Mouse (Mus musculus): Measurements from ENCODE around the gene Rnaseh1.

Gene Rnaseh1

DNA sequence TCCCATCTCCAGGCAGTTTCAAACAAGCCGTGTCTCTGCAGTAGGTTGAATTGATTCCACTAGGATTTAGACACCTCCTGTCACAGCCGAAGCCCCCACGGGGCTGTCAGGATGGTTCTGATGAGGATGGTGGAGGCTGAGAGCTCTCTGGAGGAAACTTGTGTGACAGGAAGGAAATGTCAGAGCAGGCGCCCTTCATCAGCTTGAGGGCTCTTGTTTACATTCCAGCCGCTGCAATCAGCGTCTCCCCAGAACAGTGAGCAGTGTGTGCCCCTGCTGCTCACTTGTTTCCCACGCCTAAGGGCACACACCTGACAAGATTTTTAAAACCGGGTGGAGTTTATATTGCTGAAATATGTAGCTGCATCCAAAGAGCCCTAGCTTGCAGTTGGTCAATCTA is 17.9 kb downstream of the Rnaseh1 start:
- DNase-seq (ENCODE audit: low spot score in 2 of 2): no peak

GRCm38 (mm10) chr12:28674038-28674720 is 24.8 kb downstream of the Rnaseh1 start:
- DNase-seq (ENCODE audit: low spot score in 2 of 2): no peak

GRCm38 (mm10) chr12:28675121-28675924 is 25.9 kb downstream of the Rnaseh1 start, which contains the start of gene Adi1:
Gene Adi1 (plus strand): TSS chr12:28675231.
- DNase-seq (ENCODE audit: low spot score in 2 of 2): peak; percentile 73 to 88

- DNase-seq (ENCODE audit: low spot score in 2 of 2): no peak
These were observed 26.5 kb downstream of the Rnaseh1 start for GRCm38 (mm10) chr12:28675925-28676209.

- DNase-seq (ENCODE audit: low spot score in 2 of 2): no peak
These were observed 35.3 kb downstream of the Rnaseh1 start for GRCm38 (mm10) chr12:28684674-28685073.

DNA sequence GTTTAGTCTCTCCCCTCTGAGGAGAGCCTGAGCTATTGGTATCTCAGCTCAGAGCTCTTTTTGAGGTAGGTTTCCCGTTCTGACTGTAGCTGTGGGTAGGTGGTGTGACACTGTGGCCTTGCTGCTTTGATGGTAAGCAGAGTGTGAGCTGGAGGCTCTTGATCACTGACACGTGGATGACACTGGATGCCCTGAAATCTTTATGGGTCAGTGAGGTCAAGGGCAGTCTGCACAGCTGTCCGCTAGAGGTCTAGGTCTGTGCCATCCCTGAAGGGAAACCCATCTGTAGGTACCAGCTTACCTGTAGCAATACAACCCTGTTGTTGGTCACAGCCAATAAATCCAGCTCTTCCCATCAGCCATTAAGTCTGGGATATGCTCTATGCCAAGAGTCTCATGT is 36.4 kb downstream of the Rnaseh1 start:
- DNase-seq (ENCODE audit: low spot score in 2 of 2): no peak

GRCm38 (mm10) chr12:28686199-28686879 is 36.9 kb downstream of the Rnaseh1 start:
- DNase-seq (ENCODE audit: low spot score in 2 of 2): no peak

DNA sequence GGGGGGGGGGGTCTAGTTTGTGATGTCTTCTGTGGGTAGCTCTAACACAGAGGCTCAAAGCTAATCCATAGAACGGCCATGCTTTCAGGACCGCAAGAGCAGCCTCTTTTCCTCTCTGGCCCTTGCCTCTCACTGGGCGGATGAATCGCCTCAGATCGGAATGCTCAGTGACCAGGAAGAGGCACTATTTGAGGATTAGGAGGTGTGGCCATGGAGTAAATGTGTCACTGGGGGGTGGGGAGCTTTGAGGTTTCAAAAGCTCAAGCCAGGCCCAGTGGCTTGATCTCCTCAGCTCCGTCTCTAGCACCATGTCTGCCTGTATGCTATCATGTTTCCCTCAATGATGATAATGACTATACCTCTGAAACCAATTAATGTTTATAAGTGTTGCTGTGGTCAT is 39.6 kb downstream of the Rnaseh1 start:
- no peak for DNase-seq (ENCODE audit: low spot score in 2 of 2)

DNA sequence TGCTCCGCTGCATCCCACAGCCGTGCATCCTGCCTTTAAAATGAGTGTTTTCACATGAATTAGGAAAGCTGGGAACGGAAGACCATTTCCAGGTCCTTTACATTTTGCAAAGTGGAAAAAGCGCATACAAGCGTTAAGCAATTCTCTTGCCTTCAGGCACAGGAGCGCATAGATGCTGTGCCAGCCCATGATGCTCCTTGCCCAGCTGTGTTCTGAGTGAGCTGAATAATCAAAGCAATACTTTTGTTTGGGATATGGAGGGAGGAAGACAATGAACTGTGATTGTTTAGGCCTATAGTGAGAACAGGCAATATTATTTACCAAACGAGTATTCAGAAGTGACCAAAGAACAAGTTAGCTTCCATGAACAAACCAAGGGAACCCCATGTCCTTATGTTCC is 41.3 kb downstream of the Rnaseh1 start:
- no peak for DNase-seq (ENCODE audit: low spot score in 2 of 2)

DNA sequence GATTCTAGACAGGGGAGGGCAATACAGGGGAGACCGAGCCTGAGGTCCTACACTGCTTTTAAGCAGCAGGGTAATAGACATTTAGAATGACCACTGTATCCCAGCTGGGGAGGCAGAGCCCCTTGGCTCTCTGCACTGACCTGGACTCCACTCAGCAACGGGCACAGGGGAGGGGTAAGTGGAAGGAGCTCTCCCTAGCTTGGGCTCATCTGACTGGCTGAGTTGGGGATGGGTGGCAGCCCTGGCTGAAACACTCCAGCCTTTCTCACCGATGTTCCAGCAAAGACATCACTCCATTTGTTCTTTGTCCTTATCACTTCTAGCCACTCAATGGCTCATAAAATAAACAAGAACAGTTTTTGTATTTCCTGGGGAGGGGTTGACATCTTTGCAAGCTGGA is 44.3 kb downstream of the Rnaseh1 start:
- DNase-seq (ENCODE audit: low spot score in 2 of 2): no peak

DNA sequence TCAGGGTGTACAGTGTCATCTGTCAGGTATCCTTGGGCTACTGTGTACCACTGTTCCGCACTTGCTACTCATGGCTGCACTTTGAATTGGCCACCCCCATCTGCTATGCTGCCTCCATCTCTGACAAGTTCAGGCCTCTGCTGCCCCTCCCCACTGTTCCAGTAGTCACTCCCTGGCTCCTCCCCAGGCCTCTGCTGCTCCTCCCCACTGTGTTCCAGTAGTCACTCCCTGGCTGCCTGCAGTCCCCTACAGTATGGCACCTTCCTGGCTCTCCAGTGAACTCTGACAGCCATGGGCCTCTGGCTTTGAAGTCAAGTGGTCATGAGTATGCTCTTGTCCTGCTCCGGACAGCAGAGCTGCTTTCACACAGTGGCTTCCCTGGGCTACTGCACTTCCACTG is 44.8 kb downstream of the Rnaseh1 start:
- no peak for DNase-seq (ENCODE audit: low spot score in 2 of 2)

GRCm38 (mm10) chr12:28694776-28695175 is 45.4 kb downstream of the Rnaseh1 start:
- DNase-seq (ENCODE audit: low spot score in 2 of 2): no peak

DNA sequence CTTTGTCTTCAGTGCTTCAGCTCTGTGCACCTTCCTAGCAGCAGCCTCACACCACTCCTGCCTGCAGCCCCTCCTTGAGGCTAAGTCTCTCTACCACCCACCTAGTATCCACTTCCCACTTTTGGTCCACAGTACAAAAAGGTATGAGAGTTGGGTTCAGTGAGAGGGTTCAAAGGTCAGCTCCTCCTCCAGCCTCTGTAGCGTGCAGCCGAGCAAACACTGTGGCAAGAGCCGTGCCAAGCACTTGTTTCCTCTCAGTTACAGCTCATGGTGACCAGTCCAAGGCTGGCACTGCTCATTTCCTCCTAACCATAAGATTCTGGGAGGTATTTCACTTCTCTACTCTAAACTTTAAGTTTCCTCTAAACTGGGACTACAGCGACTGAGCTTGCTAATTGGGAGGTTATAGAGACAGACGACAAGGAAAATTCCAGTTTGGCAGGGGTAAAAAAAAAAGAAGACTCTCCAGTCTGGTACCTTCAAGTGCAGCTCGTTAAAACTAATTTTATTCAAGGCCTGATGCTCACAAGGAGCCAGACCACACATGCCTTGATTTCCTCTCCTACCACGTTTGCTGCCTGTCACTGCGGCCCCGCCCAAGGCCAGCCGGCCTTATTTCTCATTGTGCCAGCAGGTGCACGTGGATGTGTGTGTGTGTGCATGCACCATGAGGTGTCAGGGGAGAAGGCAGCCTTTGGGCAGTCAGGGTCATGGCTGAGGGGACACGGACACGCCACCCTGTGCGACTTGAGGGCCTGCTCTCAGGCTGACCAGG is 48.6 kb downstream of the Rnaseh1 start:
- DNase-seq (ENCODE audit: low spot score in 2 of 2): no peak

DNA sequence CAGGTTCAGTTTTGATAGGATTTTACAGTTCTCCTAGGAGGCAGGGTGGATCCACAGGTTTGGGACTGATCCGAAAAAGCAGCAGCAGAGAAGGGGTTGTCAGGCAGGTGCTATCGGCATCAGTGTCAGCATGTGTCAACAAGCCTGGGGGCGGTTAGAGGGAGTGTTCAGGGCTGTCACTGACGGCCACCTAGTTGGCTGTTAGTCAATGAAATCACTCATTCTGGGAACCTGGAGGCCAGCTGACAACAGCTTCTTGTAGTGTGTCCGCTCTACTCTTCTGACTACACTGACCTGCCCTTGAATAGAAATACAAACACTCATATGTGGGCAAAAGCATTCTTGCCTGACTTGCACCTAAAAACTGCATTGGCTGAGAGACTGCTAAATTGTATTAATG is 49.7 kb downstream of the Rnaseh1 start:
- no peak for DNase-seq (ENCODE audit: low spot score in 2 of 2)

DNA sequence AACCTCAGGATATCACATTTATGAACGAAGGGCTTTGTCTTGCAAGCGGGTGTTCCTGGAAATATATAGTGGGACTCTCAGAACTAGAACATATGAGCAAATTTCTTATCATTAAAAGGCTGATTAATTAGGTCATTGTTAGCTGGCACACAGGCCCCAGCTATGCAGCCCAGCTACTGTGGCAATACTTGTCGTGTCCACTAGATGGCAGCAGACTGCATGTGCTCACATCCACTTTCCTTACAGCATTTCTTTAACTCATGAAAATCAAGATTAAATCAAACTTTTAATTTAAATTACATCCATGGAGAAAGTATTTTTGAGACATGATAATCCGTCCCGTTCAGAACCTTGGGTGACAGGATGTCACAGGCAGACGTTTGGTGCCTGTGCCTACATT is 50.3 kb downstream of the Rnaseh1 start:
- DNase-seq (ENCODE audit: low spot score in 2 of 2): peak; percentile 54 to 82

- DNase-seq (ENCODE audit: low spot score in 2 of 2): no peak
These were observed 50.7 kb downstream of the Rnaseh1 start for GRCm38 (mm10) chr12:28700101-28700511.

DNA sequence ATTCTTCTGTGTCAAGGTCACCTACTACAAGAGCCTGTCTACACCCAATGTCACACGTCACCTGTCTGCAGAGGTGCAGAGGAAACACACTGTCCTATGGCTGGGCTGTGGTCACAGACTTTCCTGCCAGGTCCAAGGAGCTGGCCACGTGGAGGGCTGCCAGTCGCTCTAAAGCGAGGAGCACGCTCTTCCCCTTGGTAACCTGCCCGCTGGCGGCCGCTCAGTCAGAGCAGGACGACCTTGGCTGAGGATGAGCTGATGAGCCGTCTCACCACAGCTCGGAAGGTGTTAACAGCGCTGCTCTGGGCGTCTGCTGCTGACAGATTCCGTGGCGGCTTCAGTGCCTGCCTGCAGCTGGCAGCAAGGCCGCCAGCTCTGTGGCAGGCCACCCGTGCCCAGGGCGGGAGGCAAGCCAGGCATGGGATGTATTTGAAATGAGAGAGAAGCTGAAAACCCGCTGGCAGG is 51.2 kb downstream of the Rnaseh1 start:
- DNase-seq (ENCODE audit: low spot score in 2 of 2): no peak

DNA sequence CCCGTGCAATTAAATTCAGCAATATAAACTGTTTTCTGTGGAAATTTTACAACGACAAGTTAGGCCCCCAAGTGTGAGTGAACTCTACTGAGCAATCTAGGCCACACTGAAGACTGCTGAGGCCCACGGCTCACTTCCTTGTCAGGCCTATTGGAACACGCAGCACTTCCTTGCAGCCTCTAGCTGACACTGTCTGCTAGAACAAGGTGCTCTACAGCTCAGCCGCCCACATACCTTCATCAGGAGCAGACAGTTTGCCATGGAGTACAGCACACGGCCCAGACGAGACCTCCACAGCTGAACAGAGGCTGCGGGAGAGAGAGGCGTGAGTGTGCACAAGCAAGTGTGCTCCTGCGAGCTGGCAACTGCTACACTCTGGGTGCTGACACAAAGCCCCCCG is 51.9 kb downstream of the Rnaseh1 start:
- no peak for DNase-seq (ENCODE audit: low spot score in 2 of 2)

DNA sequence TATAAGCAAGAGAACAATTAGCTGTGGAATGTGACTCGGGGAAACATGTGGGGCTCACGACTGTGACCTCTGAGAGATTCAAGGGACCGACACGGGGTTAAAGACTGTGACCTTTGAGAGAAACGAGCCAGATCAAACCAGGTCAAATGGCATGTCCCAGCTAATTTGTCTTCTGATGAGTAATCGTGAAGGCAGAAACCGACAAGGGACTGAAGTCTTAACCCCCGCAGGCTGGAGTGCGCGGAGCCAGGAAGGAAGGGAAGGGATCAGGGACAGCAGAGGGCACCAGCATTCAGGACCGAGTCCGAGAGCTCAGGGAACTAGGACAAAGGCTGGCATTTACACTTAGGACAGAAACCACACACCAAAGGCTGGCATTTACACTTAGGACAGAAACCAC is 55.0 kb downstream of the Rnaseh1 start:
- DNase-seq (ENCODE audit: low spot score in 2 of 2): no peak

- no peak for DNase-seq (ENCODE audit: low spot score in 2 of 2)
These were observed 55.8 kb downstream of the Rnaseh1 start for GRCm38 (mm10) chr12:28705204-28705603.

GRCm38 (mm10) chr12:28708154-28708553 is 58.8 kb downstream of the Rnaseh1 start:
- DNase-seq (ENCODE audit: low spot score in 2 of 2): no peak

Measured in spleen, postnatal 4 days (tissue).